Mouse (Mus musculus) right cerebral cortex, postnatal 25 days (tissue): ENCODE data around the gene Hif1an.
A peak's percentile ranks its signal among the peaks of the same experiment; 100 is the strongest.

Experiments
- DNase-seq: peaks from one replicate; pipeline ENCODE4 v3.0.0; 2022

Gene Hif1an

GRCm38 (mm10) chr19:44562652-44563206, at the start of gene Hif1an:
TSS of gene Hif1an (plus strand) at chr19:44562850.
- DNase-seq, result peak; percentile 90

GRCm38 (mm10) chr19:44513054-44513833, 49.4 kb upstream of the Hif1an start:
- no peak for DNase-seq

DNA sequence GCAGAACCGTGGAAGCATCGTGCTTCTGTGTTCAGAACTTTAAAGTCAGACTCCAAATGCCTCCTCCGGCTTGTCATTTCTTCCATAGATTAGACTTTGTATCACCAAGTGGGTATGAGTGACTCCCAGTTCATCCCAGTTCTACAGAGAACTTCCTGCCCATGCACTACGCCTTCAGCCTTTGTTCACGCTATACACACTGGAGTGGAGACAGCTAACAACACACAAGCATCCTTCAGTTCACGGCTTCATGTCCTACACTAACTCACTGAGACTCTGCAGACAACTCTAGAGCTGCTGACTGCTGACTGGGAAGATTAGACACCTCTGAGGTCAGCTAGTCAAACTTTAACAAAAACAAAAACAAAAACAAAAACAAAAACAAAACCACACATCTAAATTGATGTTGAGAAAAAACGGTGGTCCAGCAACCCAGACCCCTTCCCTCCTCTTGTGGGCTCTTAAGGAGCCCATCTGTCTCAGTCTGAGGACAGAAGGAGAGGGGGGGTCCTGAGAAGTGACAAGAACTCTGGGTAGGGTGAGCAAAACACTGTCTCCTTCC, 48.6 kb upstream of the Hif1an start:
- no peak for DNase-seq

GRCm38 (mm10) chr19:44514521-44515451, 47.9 kb upstream of the Hif1an start:
- DNase-seq, result no peak

GRCm38 (mm10) chr19:44515769-44516168, 46.9 kb upstream of the Hif1an start:
- no peak for DNase-seq

GRCm38 (mm10) chr19:44517996-44518768, 44.5 kb upstream of the Hif1an start:
- no peak for DNase-seq

DNA sequence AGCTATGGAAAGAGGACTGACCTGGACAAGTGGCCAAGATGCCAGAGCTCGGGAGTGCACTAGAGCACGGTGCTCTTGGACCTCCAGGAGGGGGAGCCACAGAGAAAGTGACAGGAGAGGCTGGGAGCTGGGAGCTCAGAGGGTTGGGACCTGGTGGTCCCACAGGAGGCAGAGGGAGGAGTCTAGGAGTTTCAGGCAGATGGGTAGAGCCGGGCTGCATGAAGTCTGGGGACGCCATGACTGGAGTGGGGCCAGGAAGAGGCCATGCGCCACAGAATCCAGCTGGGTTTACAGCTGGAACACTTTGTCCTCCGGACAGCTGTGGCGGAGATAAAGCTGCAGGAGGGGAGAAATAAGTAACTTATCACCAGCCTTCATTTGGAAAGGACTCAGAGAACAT, 43.5 kb upstream of the Hif1an start:
- DNase-seq, result no peak

DNA sequence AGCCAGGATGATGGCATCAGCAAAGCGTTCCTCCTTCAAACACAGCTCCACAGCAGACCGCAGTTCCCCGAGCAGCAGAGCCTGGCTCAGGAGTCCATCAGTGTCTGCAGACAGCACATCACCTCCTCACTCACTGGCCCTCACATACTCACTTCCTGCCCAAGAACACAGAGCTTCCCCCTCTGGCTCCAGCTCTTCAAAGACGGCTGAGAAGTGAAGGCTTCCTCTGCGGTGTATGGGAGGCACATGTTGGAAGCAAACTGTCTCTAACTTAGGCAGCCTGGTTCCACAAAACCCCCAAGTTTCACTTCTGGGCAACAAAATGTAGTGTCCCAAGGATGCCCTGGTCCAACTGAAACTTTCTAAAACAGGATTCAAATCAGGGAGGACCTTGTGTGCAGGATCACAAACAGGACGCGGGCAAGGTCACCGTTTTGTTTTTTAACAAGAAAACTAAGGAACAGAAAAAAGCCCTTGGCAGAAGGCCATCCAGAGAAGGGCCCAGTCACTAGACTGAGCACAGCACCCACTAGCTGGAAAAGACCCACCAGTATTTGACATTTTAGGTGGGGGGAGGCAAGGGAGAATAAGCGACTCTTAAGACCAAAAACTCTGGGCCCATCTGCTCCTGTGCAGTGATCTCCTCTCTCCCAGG, 37.0 kb upstream of the Hif1an start:
- DNase-seq, result no peak

- no peak for DNase-seq
These were observed 32.6 kb upstream of the Hif1an start for GRCm38 (mm10) chr19:44530018-44530417.

DNA sequence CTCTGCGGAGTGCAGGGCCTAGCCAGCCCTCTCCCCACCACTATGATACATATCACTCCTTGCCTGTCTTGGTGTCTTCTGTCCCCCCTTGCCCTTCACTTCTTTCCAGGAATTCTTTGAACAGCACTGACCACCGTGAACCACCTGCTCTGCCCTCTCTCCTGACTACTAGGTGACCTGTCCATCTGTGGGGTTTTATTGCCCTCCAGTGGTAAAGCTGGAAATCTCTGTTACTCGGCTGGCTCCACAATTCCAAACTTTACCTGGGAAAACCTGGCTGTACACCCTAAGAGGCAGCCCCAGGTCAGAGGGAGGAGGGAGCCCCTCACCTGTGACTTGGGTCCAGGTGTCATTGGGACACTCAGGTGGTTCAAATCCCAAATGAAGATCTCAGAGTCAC, 27.3 kb upstream of the Hif1an start:
- no peak for DNase-seq

DNA sequence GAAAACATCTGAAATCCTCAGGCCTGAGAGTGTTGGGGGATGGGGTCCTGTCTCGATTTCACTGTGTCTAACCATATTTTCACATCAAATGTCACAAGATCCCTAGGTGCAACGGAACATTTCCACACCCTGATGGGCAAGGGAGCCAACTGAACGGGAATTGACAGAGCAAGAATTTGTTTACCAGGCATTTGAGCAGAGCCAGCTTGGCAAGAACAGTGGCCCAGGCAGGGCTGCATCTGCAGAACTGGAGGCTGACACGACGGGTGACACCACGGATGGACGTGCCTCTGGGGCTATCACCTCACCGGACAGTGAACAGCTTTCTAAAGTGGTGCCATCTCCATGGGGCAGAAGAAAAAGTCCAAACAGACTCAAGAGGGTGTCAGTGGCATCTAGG, 25.2 kb upstream of the Hif1an start:
- no peak for DNase-seq

- no peak for DNase-seq
These were observed 19.9 kb upstream of the Hif1an start for GRCm38 (mm10) chr19:44542694-44543178.

GRCm38 (mm10) chr19:44544372-44544771, 18.3 kb upstream of the Hif1an start:
- DNase-seq, result no peak

GRCm38 (mm10) chr19:44544775-44545174, 17.9 kb upstream of the Hif1an start:
- peak; percentile 56 for DNase-seq

GRCm38 (mm10) chr19:44545321-44546041, 17.2 kb upstream of the Hif1an start, which contains the start of gene Sec31b:
TSS of gene Sec31b (minus strand) at chr19:44545864.
- DNase-seq, result no peak

GRCm38 (mm10) chr19:44552731-44553130, 9.9 kb upstream of the Hif1an start, which contains the start of gene Gm20538:
TSS of gene Gm20538 (minus strand) at chr19:44552831.
- no peak for DNase-seq

- DNase-seq, result no peak
These were observed 9.4 kb upstream of the Hif1an start for GRCm38 (mm10) chr19:44553286-44553685.

DNA sequence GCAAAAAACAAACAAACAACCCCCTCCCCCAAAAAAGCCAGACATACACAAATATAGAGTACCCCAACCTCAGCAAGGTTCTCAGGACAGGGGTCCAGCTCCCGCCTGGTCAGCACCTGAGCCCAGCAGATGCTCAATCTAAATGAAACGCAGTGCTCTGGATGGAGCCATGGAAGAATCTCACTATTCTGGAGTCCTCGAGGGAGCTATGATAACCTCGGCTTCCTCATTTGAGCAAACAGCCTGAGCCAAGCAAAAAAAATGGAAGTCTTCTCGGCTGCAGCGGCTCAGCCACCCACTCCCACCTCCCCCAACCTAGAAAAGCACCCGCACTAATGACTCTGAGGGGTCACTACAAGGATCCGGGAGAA, 8.2 kb upstream of the Hif1an start:
- no peak for DNase-seq

DNA sequence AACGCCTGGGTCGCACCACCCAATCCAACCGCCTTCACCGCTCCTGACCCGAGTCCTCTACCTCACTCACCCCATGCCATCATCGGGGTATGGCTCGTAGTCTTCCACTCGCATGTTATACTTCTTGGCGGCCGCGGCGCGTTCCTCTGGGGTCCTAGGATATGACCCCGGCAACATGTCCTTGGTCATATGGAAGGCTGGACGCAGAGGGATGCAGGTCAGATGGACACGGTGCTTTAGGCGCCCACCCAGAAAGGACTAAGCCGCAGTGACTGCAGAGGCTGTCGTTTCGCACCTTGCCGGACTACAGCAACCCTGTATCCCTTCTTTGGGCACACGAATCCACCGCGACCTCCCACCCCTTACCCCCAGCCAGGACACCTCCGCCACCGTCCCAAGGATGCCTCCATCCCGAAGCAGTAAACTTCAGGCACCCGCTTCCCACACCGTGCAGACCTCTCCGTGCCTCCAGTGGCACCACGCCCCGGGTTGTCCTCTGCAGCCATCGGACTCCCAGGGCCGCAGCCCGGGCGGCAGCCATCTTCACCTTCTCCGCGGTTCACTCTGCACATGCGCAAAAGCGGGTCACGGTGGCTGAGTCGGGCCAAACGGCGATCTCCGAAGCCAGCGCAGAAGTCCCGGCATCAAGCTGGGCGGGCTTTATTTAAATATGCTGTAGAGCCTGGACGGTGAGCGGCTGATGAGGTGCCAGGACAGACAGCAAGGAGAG, 7.6 kb upstream of the Hif1an start, which contains the start of gene Ndufb8:
Gene Ndufb8 (minus strand): TSS at position 580 of the 730 bp plus-strand sequence.
- peak; percentile 96 for DNase-seq

DNA sequence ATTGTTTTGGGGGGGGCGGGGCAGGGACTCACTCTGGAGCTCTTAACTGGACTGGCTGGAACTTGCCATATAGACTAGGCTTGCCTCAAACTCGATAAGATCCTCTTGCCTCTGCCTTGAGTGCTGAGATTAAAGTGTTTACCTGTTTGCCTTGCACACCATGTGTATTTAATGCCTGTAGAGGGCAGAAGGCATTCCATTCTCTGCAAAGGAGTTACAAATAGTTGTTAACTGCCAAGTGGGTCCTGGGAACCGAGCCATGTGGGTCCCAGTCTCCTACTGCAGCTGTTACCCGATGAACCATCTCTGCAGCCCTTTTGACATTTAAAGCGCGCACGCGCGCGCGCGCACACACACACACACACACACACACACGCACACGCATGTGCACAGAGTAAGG, 1.4 kb downstream of the Hif1an start:
- no peak for DNase-seq
